Mouse (Mus musculus): ENCODE results near the gene Pced1b.

- no peak for TF ChIP-seq CTCF (IDR thresholded peaks at IDR 0.05; ENCODE audit: low read depth, low read length)
- no peak for TF ChIP-seq POLR2A (IDR thresholded peaks at IDR 0.05; ENCODE audit: extremely low read depth, insufficient read depth, low read length)
These were observed 158.1 kb downstream of the Pced1b start for GRCm38 (mm10) chr15:97404998-97405397.
